Mouse (Mus musculus): ENCODE measurements around the gene Tut7. TPM values are rescaled to one million over a fixed set of nuclear protein-coding genes. Genes with fewer than 3 reads are reported as not detected.
A peak's percentile ranks its signal among the peaks of the same experiment; 100 is the strongest.
"Not testable (repeated sequence)": the region's sequence is repeated elsewhere in the genome, so short reads cannot be mapped to it uniquely, and the experiment has no call there.

Tut7 gene
- polyA plus RNA-seq, 1 experiment from 2014 or later = 49.7 TPM

- Histone ChIP-seq H3K36me3 (peaks cover 53% of the 10 kb centered on the region), H3K4me1 (no peaks in the 10 kb centered on the region), H3K27ac (replicated peaks) (no peak overlapping the region), H3K4me2 (replicated peaks) (no peak overlapping the region), H3K4me3 (replicated peaks) (no peak overlapping the region), H3K9ac (no peak overlapping the region), H3K27me3 (no peaks in the 10 kb centered on the region), H3K9me3 (replicated peaks) (no peaks in the 10 kb centered on the region)
- WGBS = 91% methylated on average over 7 of the region's 7 CpGs
- ATAC-seq (ENCODE audit: insufficient number of reproducible peaks, low FRiP score, low TSS enrichment, low read depth) = no peak
These were observed 66.0 kb downstream of the Tut7 start for GRCm38 (mm10) chr13:59756906-59757305.

DNA sequence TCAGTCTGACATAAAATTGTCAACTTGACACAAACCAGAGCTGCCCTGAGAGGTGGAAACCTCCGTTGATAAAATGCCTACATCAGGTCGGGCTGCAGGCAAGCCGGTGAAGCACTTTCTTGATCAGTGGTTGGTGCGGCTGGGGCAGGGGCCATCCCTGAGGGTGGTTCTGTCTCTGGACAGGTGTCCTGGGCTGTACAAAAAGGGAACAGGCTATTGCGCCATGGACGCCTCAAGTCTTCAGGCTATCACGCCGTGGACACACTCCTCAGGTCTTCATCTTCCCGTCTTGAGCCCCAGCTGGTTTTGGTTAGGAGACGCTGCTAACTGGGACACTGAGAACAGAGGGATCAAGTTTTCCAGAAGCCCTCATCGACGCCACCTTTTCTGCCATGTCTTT, 72.6 kb downstream of the Tut7 start:
- ATAC-seq (ENCODE audit: insufficient number of reproducible peaks, low FRiP score, low TSS enrichment, low read depth) = no peak
- WGBS = 43% methylated on average over 12 of the region's 12 CpGs
- peaks cover 11% of the 10 kb centered on the region for H3K36me3 ChIP-seq

GRCm38 (mm10) chr13:59746711-59747110, 76.2 kb downstream of the Tut7 start, which contains the start of gene 1700014D04Rik:
Gene 1700014D04Rik (minus strand): TSS chr13:59746752.
- Histone ChIP-seq H3K4me3 (replicated peaks) (no peak within 1 kb of the TSS), H3K9ac (no peak within 1 kb of the TSS), H3K4me2 (replicated peaks) (no peak within 1 kb of the TSS), H3K36me3 (no peaks in the 10 kb centered on the region), H3K9me3 (replicated peaks) (no peaks in the 10 kb centered on the region), H3K27me3 (no peaks in the 10 kb centered on the region), H3K4me1 (no peaks in the 10 kb centered on the region; the same call in 1 of the 2 replicates), H3K27ac (replicated peaks) (no peak within 1 kb of the TSS)
- WGBS = 81% methylated on average over 9 of the region's 9 CpGs
- 0 out of 2 replicates have a peak, but pooled peaks have one; percentile 19 for ATAC-seq (ENCODE audit: insufficient number of reproducible peaks, low FRiP score, low TSS enrichment, low read depth)

More for the DNA sequence above, 72.6 kb downstream of the Tut7 start:
- H3K27ac ChIP-seq (replicated peaks) = no peak overlapping the region
- H3K9me3 ChIP-seq (replicated peaks) = no peaks in the 10 kb centered on the region
- no peak overlapping the region for H3K4me2 ChIP-seq (replicated peaks)
- no peaks in the 10 kb centered on the region for H3K27me3 ChIP-seq
- no peak overlapping the region for H3K4me3 ChIP-seq (replicated peaks)
- H3K4me1 ChIP-seq = no peaks in the 10 kb centered on the region; the same call in 1 of the 2 replicates
- H3K9ac ChIP-seq = no peak overlapping the region

DNA sequence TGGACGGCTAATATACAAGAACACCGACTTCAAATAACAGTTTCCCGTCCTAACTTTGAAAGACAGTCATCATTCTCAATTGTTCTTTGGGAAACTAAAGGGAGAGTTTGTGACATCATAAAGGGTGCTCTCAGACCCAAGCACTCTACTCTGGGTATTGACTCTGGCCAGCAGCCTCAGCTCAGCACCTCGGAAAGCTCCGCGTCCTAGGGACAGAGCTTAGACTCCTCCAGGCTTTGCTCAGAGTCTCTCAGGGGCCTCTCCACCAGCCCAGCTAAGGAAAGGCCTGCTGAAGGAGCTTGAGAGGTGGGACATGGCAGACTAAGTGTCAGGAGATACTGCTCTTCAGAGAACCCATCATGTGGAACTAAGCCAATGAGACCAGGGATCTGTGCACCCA, 76.8 kb downstream of the Tut7 start:
- 76% methylated on average over 6 of the region's 6 CpGs for WGBS
- Histone ChIP-seq H3K4me3 (replicated peaks) (no peak overlapping the region), H3K4me1 (no peaks in the 10 kb centered on the region; the same call in 1 of the 2 replicates), H3K9me3 (replicated peaks) (no peaks in the 10 kb centered on the region), H3K4me2 (replicated peaks) (no peak overlapping the region), H3K9ac (no peak overlapping the region), H3K36me3 (no peaks in the 10 kb centered on the region), H3K27ac (replicated peaks) (no peak overlapping the region), H3K27me3 (no peaks in the 10 kb centered on the region)
- ATAC-seq (ENCODE audit: insufficient number of reproducible peaks, low FRiP score, low TSS enrichment, low read depth) = no peak

GRCm38 (mm10) chr13:59745462-59745861, 77.5 kb downstream of the Tut7 start:
- Histone ChIP-seq H3K4me2 (replicated peaks) (no peak overlapping the region), H3K27me3 (no peaks in the 10 kb centered on the region), H3K4me1 (no peaks in the 10 kb centered on the region; the same call in 1 of the 2 replicates), H3K9me3 (replicated peaks) (no peaks in the 10 kb centered on the region), H3K36me3 (no peaks in the 10 kb centered on the region), H3K9ac (no peak overlapping the region), H3K27ac (replicated peaks) (no peak overlapping the region), H3K4me3 (replicated peaks) (no peak overlapping the region)
- WGBS = 76% methylated on average over 6 of the region's 6 CpGs
- no peak for ATAC-seq (ENCODE audit: insufficient number of reproducible peaks, low FRiP score, low TSS enrichment, low read depth)

GRCm38 (mm10) chr13:59741697-59742096, 81.2 kb downstream of the Tut7 start:
- whole genome bisulfite sequencing = 76% methylated on average over 10 of the region's 10 CpGs
- H3K9me3 ChIP-seq (replicated peaks) = no peaks in the 10 kb centered on the region
- ATAC-seq (ENCODE audit: insufficient number of reproducible peaks, low FRiP score, low TSS enrichment, low read depth) = no peak

GRCm38 (mm10) chr13:59741096-59741495, 81.9 kb downstream of the Tut7 start:
- ATAC-seq (ENCODE audit: insufficient number of reproducible peaks, low FRiP score, low TSS enrichment, low read depth) = no peak
- Histone ChIP-seq H3K4me3 (replicated peaks) (no peak overlapping the region), H3K36me3 (no peaks in the 10 kb centered on the region), H3K27me3 (no peaks in the 10 kb centered on the region), H3K4me1 (no peaks in the 10 kb centered on the region), H3K27ac (replicated peaks) (no peak overlapping the region), H3K4me2 (replicated peaks) (no peak overlapping the region), H3K9me3 (replicated peaks) (no peaks in the 10 kb centered on the region), H3K9ac (no peak overlapping the region)
- WGBS = 89% methylated on average over 11 of the region's 11 CpGs

More at GRCm38 (mm10) chr13:59741697-59742096, 81.2 kb downstream of the Tut7 start:
- Histone ChIP-seq H3K4me2 (replicated peaks) (no peak overlapping the region), H3K27ac (replicated peaks) (no peak overlapping the region), H3K36me3 (no peaks in the 10 kb centered on the region), H3K4me3 (replicated peaks) (no peak overlapping the region), H3K9ac (no peak overlapping the region), H3K4me1 (no peaks in the 10 kb centered on the region), H3K27me3 (no peaks in the 10 kb centered on the region)

DNA sequence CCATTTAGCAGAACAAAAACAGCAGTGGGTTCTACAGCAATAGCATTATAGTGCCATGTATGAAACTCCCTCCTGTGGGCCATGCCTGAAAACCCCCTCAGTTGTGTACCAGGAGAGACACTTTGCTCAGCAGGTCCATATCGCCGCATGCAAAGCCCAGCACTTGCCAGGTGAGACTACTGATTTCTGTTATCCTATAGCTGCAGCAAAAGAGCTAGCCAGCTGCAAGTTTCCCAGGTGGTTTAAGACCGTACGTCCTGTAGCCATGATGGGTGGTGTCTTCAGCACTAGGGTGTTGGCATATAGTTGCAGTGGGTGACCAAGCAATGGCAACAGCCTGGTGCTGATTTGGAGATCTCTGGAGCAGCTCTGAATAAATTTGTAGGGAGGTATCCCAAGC, 83.5 kb downstream of the Tut7 start:
- Histone ChIP-seq H3K27me3 (no peaks in the 10 kb centered on the region), H3K4me3 (replicated peaks) (no peak overlapping the region), H3K36me3 (no peaks in the 10 kb centered on the region), H3K9ac (no peak overlapping the region), H3K4me2 (replicated peaks) (no peak overlapping the region), H3K9me3 (replicated peaks) (no peaks in the 10 kb centered on the region), H3K27ac (replicated peaks) (no peak overlapping the region), H3K4me1 (no peaks in the 10 kb centered on the region)
- no peak for ATAC-seq (ENCODE audit: insufficient number of reproducible peaks, low FRiP score, low TSS enrichment, low read depth)
- WGBS = 91% methylated on average over 4 of the region's 4 CpGs

DNA sequence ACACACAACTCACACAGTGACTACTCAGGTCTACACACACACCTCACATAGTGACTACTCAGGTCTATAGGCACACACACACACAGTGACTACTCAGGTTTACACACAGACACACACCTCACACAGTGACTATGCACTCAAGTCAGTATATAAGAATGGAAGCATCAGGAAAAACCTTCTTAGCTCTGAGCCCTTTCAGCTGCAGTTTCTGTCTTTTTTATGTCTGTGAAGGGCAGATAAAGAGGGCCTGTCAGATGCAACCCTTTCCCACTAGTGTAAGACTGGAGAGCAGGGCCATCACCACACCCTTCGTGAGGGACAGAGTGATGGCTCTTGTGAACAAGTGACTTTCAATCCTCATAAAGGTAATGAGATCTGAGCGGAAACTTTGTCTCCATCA, 84.5 kb downstream of the Tut7 start:
- no peaks in the 10 kb centered on the region for H3K4me1 ChIP-seq
- no peaks in the 10 kb centered on the region for H3K27me3 ChIP-seq
- H3K4me2 ChIP-seq (replicated peaks) = no peak overlapping the region
- no peak overlapping the region for H3K27ac ChIP-seq (replicated peaks)
- H3K9me3 ChIP-seq (replicated peaks) = no peaks in the 10 kb centered on the region
- no peaks in the 10 kb centered on the region for H3K36me3 ChIP-seq
- ATAC-seq (ENCODE audit: insufficient number of reproducible peaks, low FRiP score, low TSS enrichment, low read depth) = no peak
- H3K4me3 ChIP-seq (replicated peaks) = no peak overlapping the region
- no peak overlapping the region for H3K9ac ChIP-seq
- 80% methylated on average over 2 of the region's 2 CpGs for WGBS

DNA sequence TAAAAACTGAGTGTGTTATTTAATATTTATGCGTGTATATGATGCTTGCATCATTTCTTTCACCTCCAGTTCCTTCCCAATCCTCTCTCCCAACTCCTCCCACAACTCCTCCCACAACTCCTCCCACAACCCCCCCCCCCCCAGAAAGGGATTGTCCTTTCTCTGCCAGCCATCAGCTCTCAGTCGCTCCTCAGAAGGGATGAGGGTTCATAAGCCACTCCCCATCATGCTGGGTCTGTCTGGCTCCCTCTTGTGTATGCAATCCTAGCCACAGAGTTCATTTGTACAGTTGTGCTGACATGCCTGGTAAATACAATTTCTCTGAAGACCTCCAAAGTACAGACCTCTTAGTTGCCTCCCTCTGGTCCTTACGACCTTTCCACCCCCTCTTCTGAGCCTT, 87.8 kb downstream of the Tut7 start:
- no peaks in the 10 kb centered on the region for H3K36me3 ChIP-seq
- no peaks in the 10 kb centered on the region for H3K4me1 ChIP-seq

GRCm38 (mm10) chr13:59734347-59734746, 88.6 kb downstream of the Tut7 start:
- H3K9me3 ChIP-seq (replicated peaks); H3K9ac ChIP-seq; H3K4me2 ChIP-seq (replicated peaks); ATAC-seq (ENCODE audit: insufficient number of reproducible peaks, low FRiP score, low TSS enrichment, low read depth); H3K4me3 ChIP-seq (replicated peaks); H3K36me3 ChIP-seq; H3K27ac ChIP-seq (replicated peaks); H3K4me1 ChIP-seq; H3K27me3 ChIP-seq: not testable (repeated sequence)
- 41% methylated on average over 6 of the region's 6 CpGs for WGBS

More for the DNA sequence above, 87.8 kb downstream of the Tut7 start:
- Histone ChIP-seq H3K27ac (replicated peaks) (no peak overlapping the region), H3K27me3 (no peaks in the 10 kb centered on the region), H3K4me2 (replicated peaks) (no peak overlapping the region), H3K9me3 (replicated peaks) (no peaks in the 10 kb centered on the region), H3K9ac (no peak overlapping the region), H3K4me3 (replicated peaks) (no peak overlapping the region)
- no peak for ATAC-seq (ENCODE audit: insufficient number of reproducible peaks, low FRiP score, low TSS enrichment, low read depth)
- WGBS = 25% methylated on average over 3 of the region's 3 CpGs

DNA sequence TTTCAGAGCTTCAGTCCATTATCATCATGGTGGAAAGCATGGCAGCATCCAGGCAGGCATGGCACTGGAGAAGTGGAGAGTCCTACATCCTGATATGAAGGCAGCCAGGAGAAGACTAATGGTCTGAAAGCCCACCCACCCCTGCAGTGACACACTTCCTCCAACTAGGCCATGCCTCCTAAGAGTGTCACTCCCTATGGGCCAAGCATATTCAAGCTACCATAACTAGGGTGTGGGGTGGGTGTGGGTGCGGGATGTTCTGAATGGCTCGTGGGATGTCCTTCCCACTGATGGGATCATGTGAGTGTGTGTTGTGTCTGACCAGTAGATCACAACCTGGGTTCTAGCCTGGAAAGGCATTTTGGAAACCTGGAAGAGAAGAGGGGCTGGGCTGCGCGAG, 89.0 kb downstream of the Tut7 start:
- Histone ChIP-seq H3K4me3 (replicated peaks) (no peak overlapping the region), H3K9ac (no peak overlapping the region), H3K36me3 (no peaks in the 10 kb centered on the region), H3K4me2 (replicated peaks) (no peak overlapping the region), H3K27me3 (no peaks in the 10 kb centered on the region), H3K4me1 (no peaks in the 10 kb centered on the region), H3K9me3 (replicated peaks) (no peaks in the 10 kb centered on the region), H3K27ac (replicated peaks) (no peak overlapping the region)
- ATAC-seq (ENCODE audit: insufficient number of reproducible peaks, low FRiP score, low TSS enrichment, low read depth) = no peak
- WGBS = 77% methylated on average over 4 of the region's 4 CpGs

Data from embryonic facial prominence, embryonic 15.5 days (tissue).